Mouse (Mus musculus) liver, embryonic 15.5 days (tissue): ENCODE results near the gene Tomm20l. TPM values are rescaled to one million over a fixed set of nuclear protein-coding genes. Genes with fewer than 3 reads are reported as not detected.

Source experiments
- ATAC-seq: fragments of 200-750 bp; cut with Nextera tagmentation; 2 replicates; pipeline ENCODE4 v1.8.0; 2017; ENCODE audit warnings: moderate number of reproducible peaks, mild to moderate bottlenecking, moderate library complexity; ENCODE audit not compliant: insufficient read depth
- H3K27ac ChIP-seq: fragments of 300-500 bp; sonication (generic); replicated peaks from 2 replicates; pipeline ENCODE4 v1.5.1; 2015; ENCODE audit warnings: mild to moderate bottlenecking, inconsistent platforms
- H3K27me3 ChIP-seq: fragments of 300-500 bp; sonication (generic); 2 replicates; pipeline ENCODE4 v1.6.1; 2015; ENCODE audit warnings: mild to moderate bottlenecking, inconsistent platforms
- H3K36me3 ChIP-seq: fragments of 300-500 bp; sonication (generic); replicated peaks from 2 replicates; pipeline ENCODE4 v1.6.1; 2015; ENCODE audit warnings: moderate library complexity, mild to moderate bottlenecking, inconsistent platforms
- H3K4me1 ChIP-seq: fragments of 300-500 bp; sonication (generic); replicated peaks from 2 replicates; pipeline ENCODE4 v1.6.1; 2015; ENCODE audit warnings: inconsistent platforms
- H3K4me2 ChIP-seq: fragments of 300-500 bp; sonication (generic); 2 replicates; pipeline ENCODE4 v1.6.1; 2015; ENCODE audit warnings: moderate library complexity, mild to moderate bottlenecking, inconsistent platforms
- H3K4me3 ChIP-seq: fragments of 300-500 bp; sonication (generic); replicated peaks from 2 replicates; pipeline ENCODE4 v1.5.1; 2015; ENCODE audit warnings: mild to moderate bottlenecking, inconsistent platforms
- H3K9ac ChIP-seq: fragments of 300-500 bp; sonication (generic); 2 replicates; pipeline ENCODE4 v1.6.1; 2015; ENCODE audit warnings: moderate library complexity, mild to moderate bottlenecking, inconsistent platforms
- H3K9me3 ChIP-seq: fragments of 300-500 bp; sonication (generic); replicated peaks from 2 replicates; pipeline ENCODE4 v1.6.1; 2016; ENCODE audit warnings: inconsistent platforms
- WGBS: fragments of 180-500 bp; shearing (Covaris S2); methylation state at CpG from one replicate; pipeline ENCODE4 v1.1.7; 2015; ENCODE audit warnings: mixed read lengths; ENCODE audit not compliant: insufficient replicate concordance; 5-methylcytosine and 5-hydroxymethylcytosine counted together
- polyA plus RNA-seq: library from polyadenylated mRNA; unstranded; fragments of >200 nt; fragmentation: Nextera tagmentation; extraction: Ambion mirVana; gene quantifications from 2 replicates; pipeline ENCODE4 v1.2.1, GENCODE M21; 2015

Tomm20l gene
- polyA plus RNA-seq, 1 experiment from 2014 or later: not detected

GRCm38 (mm10) chr12:71154979-71155378 lies 43.8 kb downstream of the Tomm20l start:
- Histone ChIP-seq H3K4me2 (no peak overlapping the region), H3K4me1 (no peaks in the 10 kb centered on the region), H3K9me3 (no peaks in the 10 kb centered on the region), H3K9ac (no peak overlapping the region), H3K27me3 (no peaks in the 10 kb centered on the region), H3K4me3 (no peak overlapping the region), H3K36me3 (peaks cover 58% of the 10 kb centered on the region), H3K27ac (no peak overlapping the region)
- 83% methylated on average over 6 of the region's 6 CpGs for WGBS
- no peak for ATAC-seq

GRCm38 (mm10) chr12:71157974-71158373 lies 46.7 kb downstream of the Tomm20l start:
- no peaks in the 10 kb centered on the region for H3K27me3 ChIP-seq
- no peak overlapping the region for H3K4me2 ChIP-seq
- H3K4me3 ChIP-seq: no peak overlapping the region
- no peaks in the 10 kb centered on the region for H3K4me1 ChIP-seq
- H3K27ac ChIP-seq: no peak overlapping the region
- H3K36me3 ChIP-seq: peaks cover 71% of the 10 kb centered on the region
- H3K9me3 ChIP-seq: no peaks in the 10 kb centered on the region
- 90% methylated on average over 6 of the region's 6 CpGs for WGBS
- no peak overlapping the region for H3K9ac ChIP-seq
- no peak for ATAC-seq

- peaks cover 50% of the 10 kb centered on the region for H3K36me3 ChIP-seq
- WGBS: 28% methylated on average over 9 of the region's 9 CpGs
- no peak overlapping the region for H3K4me3 ChIP-seq
- no peak overlapping the region for H3K4me2 ChIP-seq
- no peak overlapping the region for H3K9ac ChIP-seq
- H3K27ac ChIP-seq: no peak overlapping the region
- H3K9me3 ChIP-seq: no peaks in the 10 kb centered on the region
- peaks cover 8% of the 10 kb centered on the region for H3K4me1 ChIP-seq
- H3K27me3 ChIP-seq: no peaks in the 10 kb centered on the region
- ATAC-seq: peak; percentile 97
Observed at GRCm38 (mm10) chr12:71164410-71164809, 53.2 kb downstream of the Tomm20l start.

- Histone ChIP-seq H3K27ac (no peak overlapping the region), H3K9ac (no peak overlapping the region), H3K27me3 (no peaks in the 10 kb centered on the region), H3K4me2 (no peak overlapping the region), H3K4me1 (peaks cover 2% of the 10 kb centered on the region; the same call in 1 of the 2 replicates), H3K4me3 (no peak overlapping the region), H3K9me3 (no peaks in the 10 kb centered on the region), H3K36me3 (peaks cover 27% of the 10 kb centered on the region)
- no peak for ATAC-seq
- 77% methylated on average over 1 of the region's 1 CpGs for WGBS
Observed at GRCm38 (mm10) chr12:71169911-71170310, 58.7 kb downstream of the Tomm20l start.

Other genes starting within 250 kb of the Tomm20l start
- 94.4 and 105 TPM in 2 replicates for gene Actr10, start 173.6 kb upstream of the Tomm20l start, polyA plus RNA-seq
- gene Psma3, start 136.8 kb upstream of the Tomm20l start, polyA plus RNA-seq: 343 TPM in 2 replicates
- gene Arid4a, start 95.4 kb upstream of the Tomm20l start, polyA plus RNA-seq: 20.7 and 20.8 TPM in 2 replicates
- 35.4 and 37.5 TPM in 2 replicates for gene Timm9, start 25.3 kb downstream of the Tomm20l start, polyA plus RNA-seq
- gene 2700049A03Rik, start 25.4 kb downstream of the Tomm20l start, polyA plus RNA-seq: 3.8 and 4.6 TPM in 2 replicates
- gene Dact1, start 198.5 kb downstream of the Tomm20l start, polyA plus RNA-seq: 0.38 and 0.44 TPM in 2 replicates